Mouse (Mus musculus) Patski (cell line): ENCODE measurements around the gene Rnf144b. TPM values are rescaled to one million over a fixed set of nuclear protein-coding genes. Genes with fewer than 3 reads are reported as not detected.
A peak's percentile ranks its signal among the peaks of the same experiment; 100 is the strongest.

Source experiments
- ATAC-seq: fragments of 100-300 bp; one replicate; pipeline ENCODE4 v1.8.0; 2021
- CTCF ChIA-PET: fragments of 350-600 bp; sonication (Branson Sonifier 250); formaldehyde crosslinking; loops from one replicate; lab custom pipeline; 2022; ENCODE audit warnings: inconsistent platforms; lab: Charles Lee
- POLR2A ChIA-PET: fragments of 350-600 bp; sonication (Branson Sonifier 250); formaldehyde crosslinking; loops from one replicate; lab custom pipeline; 2022; ENCODE audit warnings: antibody characterized with exemption, inconsistent platforms; lab: Charles Lee
- DNase-seq: peaks from one replicate; pipeline ENCODE4 v3.0.0-alpha.2; 2011; ENCODE audit warnings: low read depth, low spot score
- H3K27me3 ChIP-seq: fragments of 371-371 bp; one replicate; pipeline ENCODE4 v1.5.1; 2021
- CTCF ChIP-seq: fragments of 100-300 bp; IDR thresholded peaks from one replicate; pipeline ENCODE4 v1.5.1; 2021
- in situ Hi-C: fragments of 300-500 bp; cut with MboI; formaldehyde crosslinking; loops from 3 replicates; pipeline ENCODE4 v1.11.1; 2018; ENCODE audit warnings: low pct_unique_long_range_greater_than_20kb, mixed read lengths
- polyA plus RNA-seq: library from polyadenylated mRNA; unstranded; gene quantifications from one replicate; pipeline ENCODE4 v1.2.3, GENCODE M21; 2021

The Rnf144b gene
- polyA plus RNA-seq, 1 experiment from 2014 or later: 4.1 TPM

DNA sequence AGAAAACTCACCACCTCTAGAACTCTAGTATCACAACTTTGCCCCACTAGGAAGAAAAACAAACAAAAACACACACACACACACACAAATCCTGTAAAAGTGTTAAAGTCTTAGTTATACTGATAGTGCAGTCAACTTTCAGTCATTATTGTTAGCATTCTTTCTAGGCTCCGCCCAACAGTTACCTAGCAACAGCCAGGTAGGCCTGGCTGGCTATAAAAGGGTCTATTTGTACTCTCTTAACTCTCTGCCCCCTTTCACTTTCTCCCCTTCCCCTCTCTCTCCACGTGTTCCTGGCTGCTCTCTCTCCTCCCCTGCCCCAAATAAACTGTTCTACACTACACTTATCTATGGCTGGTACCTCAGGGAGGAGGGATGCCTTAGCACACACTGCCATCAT is 18.3 kb upstream of the Rnf144b start:
- TF ChIP-seq CTCF: no peak
- no peaks in the 10 kb centered on the region for H3K27me3 ChIP-seq
- DNase-seq (no peak), ATAC-seq (no peak)
- POLR2A ChIA-PET: no interaction called here
- in situ Hi-C loops: no loop called here
- CTCF ChIA-PET: interaction anchor here (1.2 kb wide), 1 partner anchor 15 kb away, joined by 3 read pairs; no protein-coding TSS in a partner anchor

DNA sequence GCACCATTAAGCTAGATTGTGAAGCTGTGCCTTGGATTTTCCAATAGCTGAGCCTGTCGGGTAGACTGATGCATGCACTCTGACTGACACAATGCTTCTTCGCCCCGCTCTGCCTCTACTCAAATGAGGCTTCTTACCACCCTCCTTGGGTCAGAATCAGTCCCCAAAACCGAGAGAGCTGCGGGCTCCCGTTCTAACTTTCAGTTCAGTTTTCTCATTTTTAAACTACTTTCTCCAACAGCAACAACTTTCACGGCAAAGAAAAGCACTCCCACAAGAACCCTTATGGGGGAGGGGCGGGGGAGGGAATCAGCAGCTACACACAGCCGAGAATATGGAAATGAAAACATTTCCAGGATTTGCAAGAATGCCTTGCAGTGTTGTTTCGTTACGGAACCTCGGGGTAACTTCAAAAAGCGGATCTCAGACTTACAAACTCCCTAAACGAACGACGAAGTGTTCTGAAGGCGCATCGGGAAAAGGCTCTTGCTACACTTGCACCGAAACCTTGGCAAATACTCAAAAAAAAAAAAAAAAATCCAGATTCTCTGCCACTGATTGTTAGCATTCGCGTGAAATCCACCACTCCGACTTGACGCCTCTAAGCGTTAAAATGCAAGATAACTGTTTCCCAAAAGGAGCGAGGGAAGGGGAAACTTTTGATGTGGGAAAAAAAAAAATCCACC is 17.5 kb upstream of the Rnf144b start:
- no peak for ATAC-seq

DNA sequence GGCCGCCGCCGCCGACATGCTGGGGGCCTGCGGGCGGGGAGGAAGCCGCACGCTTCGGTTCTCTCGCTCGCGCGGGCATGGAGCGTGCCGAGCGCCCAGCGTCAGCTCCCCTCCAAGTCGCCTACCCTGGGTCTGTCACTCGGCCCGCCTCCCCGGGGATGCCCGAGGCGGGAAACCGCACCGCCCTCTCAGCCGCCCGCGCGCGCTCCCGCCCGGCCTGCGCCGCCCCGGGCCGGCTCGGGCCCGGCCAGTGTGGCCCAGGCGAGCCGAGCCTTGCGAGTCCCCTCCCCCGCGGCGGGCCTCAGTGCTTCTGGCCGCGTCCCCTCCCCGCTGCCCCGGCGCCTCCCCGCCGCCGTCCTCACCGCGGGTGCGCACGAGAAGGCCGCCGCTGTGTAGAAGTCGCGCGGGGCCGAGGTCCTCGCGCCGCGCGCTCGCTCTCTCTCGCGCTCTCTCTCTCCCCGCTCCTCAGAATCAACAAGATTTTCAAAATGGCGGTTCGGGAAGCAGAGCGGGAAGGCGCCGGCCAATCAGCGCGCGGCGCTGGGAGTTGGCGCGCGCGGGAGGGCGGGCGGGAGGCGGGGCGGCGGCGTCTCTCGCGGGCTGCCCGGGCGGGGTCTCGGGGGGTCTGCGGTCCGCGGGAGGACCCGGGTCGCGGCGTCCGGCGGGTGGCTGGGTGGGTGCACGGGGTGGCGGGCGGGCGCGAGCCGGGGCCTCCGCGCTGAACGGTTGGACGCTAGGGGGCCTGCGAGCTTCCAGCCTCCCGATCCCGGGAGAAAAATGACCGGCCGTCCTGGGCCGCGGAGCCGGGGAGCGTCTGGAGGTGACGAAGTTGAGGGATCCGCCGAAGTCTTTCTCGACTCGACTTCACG is 16.5 kb upstream of the Rnf144b start, which contains the start of gene Dek:
TSS of gene Dek (minus strand) at position 491 of the 869 bp plus-strand sequence.
- ChIA-PET CTCF (no interaction called here), POLR2A (interaction anchor here (0.6 kb wide), 1 partner anchor 19 kb away, joined by 3 read pairs; no protein-coding TSS in a partner anchor)
- in situ Hi-C loops: no loop called here
- peak; percentile 90 for TF ChIP-seq CTCF
- DNase-seq (no peak), ATAC-seq (peak; percentile 82)
- H3K27me3 ChIP-seq: no peaks in the 10 kb centered on the region

More for the DNA sequence above, 17.5 kb upstream of the Rnf144b start:
- no peak for TF ChIP-seq CTCF
- no peak for DNase-seq
- H3K27me3 ChIP-seq: no peaks in the 10 kb centered on the region
- ChIA-PET POLR2A (interaction anchor here (0.6 kb wide), 2 partner anchors 18 to 989 kb away, joined by 3 read pairs; no protein-coding TSS in a partner anchor), CTCF (no interaction called here)
- in situ Hi-C loops: no loop called here

DNA sequence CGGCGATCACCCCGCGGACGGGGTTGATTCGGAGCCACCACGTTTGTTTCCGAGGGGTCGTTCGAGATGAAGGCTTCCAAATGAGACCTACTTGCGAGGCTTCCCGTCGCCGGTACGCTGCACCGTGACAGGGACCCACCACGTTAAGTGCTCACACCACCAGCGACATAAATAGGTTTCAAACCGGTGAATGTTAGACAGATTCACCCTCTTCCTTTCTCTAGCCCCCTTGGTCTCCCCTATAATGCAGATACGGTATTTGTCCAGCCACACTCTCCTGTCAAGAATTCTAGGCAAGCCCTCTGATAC is 15.9 kb upstream of the Rnf144b start:
- ATAC-seq (peak; percentile 22), DNase-seq (no peak)
- CTCF ChIA-PET: no interaction called here
- in situ Hi-C loops: no loop called here
- no peaks in the 10 kb centered on the region for H3K27me3 ChIP-seq
- POLR2A ChIA-PET: no interaction called here
- TF ChIP-seq CTCF: no peak

DNA sequence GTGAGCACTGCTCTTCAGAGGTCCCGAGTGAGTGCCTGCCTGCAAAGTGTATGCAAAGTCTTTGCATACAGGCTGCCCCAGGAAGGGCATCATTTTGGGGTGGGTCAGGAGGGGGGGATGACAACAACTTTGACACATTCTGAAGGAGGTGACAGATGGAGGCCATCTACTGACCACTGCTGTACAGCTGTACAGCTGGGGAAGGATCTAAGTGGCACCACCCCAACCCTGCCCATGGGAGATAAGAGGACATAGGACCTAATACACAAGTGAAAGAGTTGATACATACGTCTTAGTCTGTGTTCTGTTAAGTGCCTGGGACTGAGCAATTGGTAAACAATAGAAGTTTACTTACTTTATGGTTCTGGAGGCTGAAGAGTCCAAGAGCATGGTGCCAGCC is 13.2 kb upstream of the Rnf144b start:
- no peak for TF ChIP-seq CTCF
- in situ Hi-C loops: no loop called here
- ATAC-seq: no peak
- no peaks in the 10 kb centered on the region for H3K27me3 ChIP-seq
- POLR2A ChIA-PET: no interaction called here
- no peak for DNase-seq
- CTCF ChIA-PET: no interaction called here

DNA sequence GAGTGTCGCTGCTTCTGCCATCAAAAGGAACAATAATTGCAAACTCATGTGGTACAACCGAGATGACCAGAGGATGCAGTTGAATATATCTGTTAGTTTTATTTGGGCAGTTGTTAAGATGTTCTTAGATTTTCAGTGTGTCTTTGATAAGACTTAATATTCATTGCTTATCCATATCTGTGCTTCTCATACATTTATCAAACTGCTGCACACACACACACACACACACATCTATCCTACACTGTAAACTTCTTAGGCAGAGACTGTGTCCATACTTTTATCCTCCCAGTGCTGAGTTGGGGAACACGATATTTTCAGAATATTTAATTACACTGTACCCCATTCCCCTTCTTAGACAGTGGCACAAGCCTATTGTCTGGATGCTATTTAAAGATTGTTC is 11.3 kb upstream of the Rnf144b start:
- TF ChIP-seq CTCF: no peak
- no peak for ATAC-seq
- no peaks in the 10 kb centered on the region for H3K27me3 ChIP-seq
- POLR2A ChIA-PET: no interaction called here
- CTCF ChIA-PET: no interaction called here
- in situ Hi-C loops: no loop called here
- DNase-seq: no peak

DNA sequence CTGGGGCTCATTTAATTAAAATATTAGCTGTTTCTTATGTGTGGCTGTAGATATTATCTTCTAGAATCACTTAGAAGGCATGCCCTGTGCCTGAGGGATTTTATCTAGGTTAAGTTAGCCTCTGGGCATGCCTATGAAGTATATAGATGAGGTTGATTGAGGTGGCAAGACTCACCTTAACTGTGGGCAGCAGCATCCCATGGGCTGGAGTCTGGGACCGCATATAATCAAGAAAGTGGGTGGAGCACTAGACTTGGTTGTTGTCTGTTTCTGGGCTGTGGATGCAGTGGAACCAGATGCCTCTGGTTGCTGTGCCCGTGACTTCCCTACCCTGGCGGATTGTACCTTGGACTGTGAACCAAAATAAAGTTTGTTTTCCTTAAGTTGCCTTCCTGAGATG is 10.4 kb upstream of the Rnf144b start:
- no peaks in the 10 kb centered on the region for H3K27me3 ChIP-seq
- no peak for TF ChIP-seq CTCF
- POLR2A ChIA-PET: no interaction called here
- CTCF ChIA-PET: no interaction called here
- DNase-seq (no peak), ATAC-seq (no peak)
- in situ Hi-C loops: no loop called here

DNA sequence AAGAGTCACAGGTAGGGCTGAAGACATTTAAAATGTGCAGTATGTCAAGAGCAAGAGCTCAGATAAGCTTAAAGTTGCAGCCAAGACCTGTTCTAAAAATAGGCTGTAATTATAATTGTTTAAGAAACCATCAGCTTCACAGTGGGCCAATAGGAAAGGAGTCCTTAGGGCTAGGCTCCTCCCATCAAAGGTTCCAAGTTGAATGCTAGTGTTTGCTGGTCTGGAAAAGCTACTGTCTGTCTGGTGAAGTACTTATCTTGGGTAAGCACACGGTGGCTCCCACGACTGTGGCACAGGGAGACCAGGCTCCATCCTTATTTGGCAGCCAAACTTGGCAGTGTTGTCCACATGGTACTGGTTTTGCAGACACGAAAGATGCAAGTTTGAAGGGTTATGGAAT is 9.5 kb upstream of the Rnf144b start:
- CTCF ChIA-PET: no interaction called here
- no peaks in the 10 kb centered on the region for H3K27me3 ChIP-seq
- in situ Hi-C loops: no loop called here
- no peak for DNase-seq
- TF ChIP-seq CTCF: no peak
- POLR2A ChIA-PET: no interaction called here
- ATAC-seq: no peak

DNA sequence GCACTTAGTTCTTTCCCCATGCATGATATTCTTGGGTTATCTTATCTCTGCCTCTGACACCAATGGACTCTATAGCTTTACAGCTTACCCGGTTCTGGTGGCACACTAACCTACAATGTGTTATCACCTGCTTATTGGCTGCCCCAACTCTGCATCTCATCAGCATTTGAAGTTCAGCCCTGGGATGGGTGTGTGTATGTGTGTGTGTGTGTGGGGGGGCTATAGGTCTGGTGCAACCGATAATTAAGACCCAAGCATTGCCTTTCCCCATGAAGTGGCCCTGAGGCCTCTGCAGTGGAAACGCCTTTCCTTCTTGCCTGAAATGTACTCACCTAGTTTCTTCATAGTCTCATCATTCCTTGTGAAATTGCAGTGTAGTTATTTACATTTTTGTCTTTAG is 6.5 kb upstream of the Rnf144b start:
- DNase-seq: no peak
- CTCF ChIA-PET: no interaction called here
- H3K27me3 ChIP-seq: no peaks in the 10 kb centered on the region
- TF ChIP-seq CTCF: no peak
- in situ Hi-C loops: no loop called here
- POLR2A ChIA-PET: no interaction called here
- ATAC-seq: no peak

DNA sequence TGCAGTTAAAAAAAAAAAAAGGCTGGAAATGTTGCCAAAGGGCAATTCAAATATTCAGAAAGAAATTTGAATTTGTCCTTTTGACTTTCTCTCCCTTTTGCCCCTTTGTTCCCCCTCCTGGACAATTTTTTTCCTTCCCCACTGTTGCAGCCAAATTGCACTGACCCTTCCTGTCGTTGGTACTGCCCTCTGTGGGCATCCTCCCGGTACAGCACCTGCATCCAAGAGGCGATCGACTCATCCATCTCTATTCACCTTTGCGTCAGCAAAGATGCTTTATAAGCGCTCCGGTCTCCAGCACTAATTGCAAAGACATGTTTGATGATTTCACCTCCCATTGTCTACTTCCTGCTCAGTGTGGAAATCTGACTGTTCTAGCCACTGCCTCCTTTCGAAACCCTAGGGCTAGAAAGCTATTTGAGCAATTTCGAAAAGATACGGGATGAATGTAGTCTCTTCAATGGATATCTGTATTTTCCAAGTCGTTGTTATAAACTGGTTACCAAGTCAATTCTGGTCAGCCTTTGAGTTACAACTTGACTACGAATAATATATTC is 1.0 kb upstream of the Rnf144b start:
- POLR2A ChIA-PET: no interaction called here
- in situ Hi-C loops: no loop called here
- TF ChIP-seq CTCF: peak; percentile 52
- CTCF ChIA-PET: no interaction called here
- DNase-seq (no peak), ATAC-seq (no peak)
- H3K27me3 ChIP-seq: no peaks in the 10 kb centered on the region

DNA sequence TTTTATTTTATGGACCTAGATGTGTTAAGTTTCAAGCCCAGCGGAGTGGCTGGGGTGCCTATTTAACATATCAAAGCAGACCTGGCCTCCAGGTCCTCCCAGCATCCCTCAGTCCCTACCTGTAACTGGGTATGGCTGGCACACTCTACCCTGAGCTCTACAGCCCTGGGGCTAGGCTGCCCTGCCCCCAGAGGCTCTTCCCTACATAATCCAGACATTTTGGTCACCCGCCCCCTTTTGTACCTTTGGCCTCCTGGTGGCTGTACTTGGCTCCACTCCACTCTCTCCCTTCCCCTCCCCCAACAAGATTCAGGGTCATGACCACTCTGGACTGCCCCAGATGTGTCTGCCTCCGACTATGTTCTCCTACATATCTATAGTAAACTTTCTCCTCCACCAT is 2.0 kb downstream of the Rnf144b start:
- ATAC-seq (no peak), DNase-seq (no peak)
- POLR2A ChIA-PET: no interaction called here
- CTCF ChIA-PET: no interaction called here
- in situ Hi-C loops: no loop called here
- H3K27me3 ChIP-seq: no peaks in the 10 kb centered on the region
- no peak for TF ChIP-seq CTCF
